Mouse (Mus musculus): ENCODE measurements around the gene Ube2o. TPM values are rescaled to one million over a fixed set of nuclear protein-coding genes. Genes with fewer than 3 reads are reported as not detected.

Gene Ube2o
- total RNA-seq, 2 experiments from 2014 or later: 134 to 139 TPM

DNA sequence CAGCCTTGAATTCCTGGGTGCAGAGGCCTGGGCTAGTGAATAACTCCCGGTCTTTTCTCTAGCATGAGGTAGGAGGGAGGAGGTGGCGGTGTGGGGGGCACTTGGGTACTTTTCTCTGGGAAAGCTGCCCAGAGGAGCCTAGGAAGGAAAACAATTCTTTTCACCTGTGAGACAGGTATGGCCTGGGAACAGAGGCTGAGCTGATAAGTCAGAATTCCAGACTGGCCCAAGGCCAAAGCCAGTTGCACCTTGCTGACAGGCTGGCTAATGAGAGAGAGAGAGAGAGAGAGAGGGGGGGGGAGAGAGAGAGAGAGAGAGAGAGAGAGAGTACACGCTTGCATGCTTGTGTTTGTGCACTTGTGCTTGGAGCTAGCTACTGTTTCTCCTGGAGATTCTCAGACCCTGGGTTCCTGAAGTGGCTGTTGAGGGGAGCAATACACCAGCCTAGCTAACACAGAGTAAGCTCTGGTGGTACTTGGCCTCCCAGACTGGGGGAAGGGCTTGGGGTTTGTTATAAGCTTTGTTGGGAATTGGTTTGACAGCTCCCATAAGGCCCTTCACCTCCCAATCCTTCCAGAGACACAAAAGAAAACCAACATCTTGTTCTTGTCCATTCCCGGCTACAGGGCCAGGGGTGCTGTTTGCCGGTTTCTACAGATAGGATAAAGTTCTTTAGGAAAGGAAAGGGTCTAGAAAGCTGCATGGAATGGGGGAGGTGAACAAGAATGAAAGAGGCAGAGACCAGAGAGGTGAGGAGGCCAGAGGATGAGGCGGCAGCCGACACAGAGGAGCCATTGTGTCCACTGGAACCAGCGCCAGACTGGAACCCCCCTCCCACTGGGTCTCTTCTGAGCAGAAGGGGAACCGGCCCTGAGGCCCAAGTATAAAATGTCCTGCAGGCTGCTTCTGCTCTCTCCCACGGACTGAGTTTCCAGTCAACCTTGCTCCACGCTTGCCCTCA lies 50.8 kb downstream of the Ube2o start, which contains the start of gene Sphk1:
TSS of gene Sphk1 (plus strand) at position 739 of the 961 bp plus-strand sequence.
- DNase-seq (ENCODE audit: low spot score in 2 of 2): no peak
- intact Hi-C loops (cut with DNase I): loop anchor here (5.0 kb wide), 1 partner anchor 38 kb away; the partner anchor contains the start of gene Prpsap1

DNA sequence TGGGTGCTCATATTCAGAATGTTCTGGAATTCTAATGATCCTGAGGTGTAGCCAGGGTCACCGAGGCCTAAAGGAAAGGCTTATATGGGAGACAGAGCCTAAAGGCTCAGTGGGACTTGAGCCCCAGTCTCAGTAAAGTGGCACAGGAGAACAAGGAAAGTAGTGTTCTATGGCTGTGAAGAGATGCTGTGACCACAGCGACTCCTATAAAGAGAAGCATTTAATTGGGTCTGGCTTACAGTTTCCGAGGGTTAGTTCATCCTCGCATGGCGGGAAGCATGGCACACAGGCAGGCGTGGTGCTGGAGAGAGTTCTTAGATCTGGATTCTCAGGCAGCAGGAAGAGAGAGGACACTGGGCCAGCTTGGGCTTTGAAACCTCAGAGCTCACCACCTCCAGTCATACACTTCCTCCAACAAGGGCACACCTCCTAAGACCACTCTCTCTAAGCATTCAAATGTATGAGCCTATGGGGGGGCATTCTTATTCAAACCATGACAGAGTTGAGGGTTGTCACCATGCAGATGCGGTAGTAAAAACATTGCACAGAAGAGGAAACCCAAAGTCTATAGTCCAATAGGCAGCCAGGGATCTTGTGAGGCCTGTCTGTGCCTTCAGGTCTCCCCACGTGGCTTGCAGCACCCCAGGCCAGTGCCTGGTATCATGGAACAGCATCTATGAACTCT lies 52.5 kb downstream of the Ube2o start:
- DNase-seq (ENCODE audit: low spot score in 2 of 2): no peak
- intact Hi-C loops (cut with DNase I): no loop called here

DNA sequence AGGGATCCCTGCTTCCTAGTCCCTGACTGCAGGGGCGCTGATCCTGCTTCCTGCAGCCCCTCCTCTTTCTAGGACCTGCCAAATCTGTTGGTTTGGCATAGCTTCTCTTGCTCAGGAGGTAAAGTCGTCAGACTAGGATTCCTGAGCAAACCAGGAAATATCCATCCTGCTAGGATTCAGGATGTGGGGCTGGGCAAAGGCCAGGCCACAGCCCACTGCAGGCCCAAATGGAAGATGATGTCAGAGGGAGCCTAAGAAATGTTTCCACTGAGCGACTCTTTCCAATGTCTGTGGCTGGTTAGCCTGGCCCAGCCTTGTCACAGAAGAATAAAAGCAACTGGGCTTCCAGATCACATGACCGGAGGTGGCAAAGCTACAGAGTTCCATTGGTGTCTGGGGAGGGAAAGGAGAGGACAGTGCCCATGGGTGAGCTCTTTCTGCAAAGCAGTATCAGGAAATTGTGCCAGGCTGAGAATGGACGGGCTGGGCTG lies 57.5 kb downstream of the Ube2o start:
- DNase-seq (ENCODE audit: low spot score in 2 of 2): no peak
- intact Hi-C loops (cut with DNase I): no loop called here

DNA sequence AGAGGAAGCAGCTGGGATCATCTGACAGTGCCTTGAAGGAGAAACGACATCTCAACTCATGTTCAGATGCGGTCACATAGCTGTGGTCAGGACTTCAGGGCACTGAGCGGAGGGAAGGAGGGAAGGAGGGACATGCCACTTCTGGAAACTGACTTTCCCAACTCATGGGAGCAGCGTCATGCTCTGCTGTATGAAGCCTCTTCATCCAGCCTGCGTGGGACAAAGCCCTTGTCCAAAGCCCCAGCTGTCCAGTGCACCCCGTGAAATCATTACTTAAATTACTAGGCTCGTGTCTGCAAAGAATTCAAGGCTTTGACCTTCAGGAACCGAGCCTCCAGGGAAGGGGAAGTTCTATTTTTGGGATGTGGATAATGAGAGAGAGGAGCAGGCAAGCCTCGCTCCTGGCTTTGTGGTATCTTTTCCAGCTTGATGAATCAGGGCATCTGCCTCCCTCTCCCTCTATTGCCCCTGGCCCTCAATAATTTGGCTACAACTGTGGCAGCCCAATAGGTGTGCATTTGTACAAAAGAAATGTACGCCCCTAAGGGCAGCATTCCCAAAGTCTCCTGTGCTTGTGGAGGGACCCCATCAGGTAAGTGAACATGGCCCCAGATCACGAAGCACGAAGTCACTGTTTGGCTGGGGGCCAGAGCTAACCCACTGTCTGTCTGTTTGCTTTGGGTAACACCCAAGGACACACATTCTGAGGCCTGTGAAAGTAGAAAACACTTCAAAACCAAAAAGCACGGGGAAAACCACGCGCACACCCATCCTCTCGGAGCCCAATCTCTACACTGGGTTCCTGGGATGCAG lies 58.2 kb downstream of the Ube2o start:
- intact Hi-C loops (cut with DNase I): no loop called here
- DNase-seq (ENCODE audit: low spot score in 2 of 2): no peak

DNA sequence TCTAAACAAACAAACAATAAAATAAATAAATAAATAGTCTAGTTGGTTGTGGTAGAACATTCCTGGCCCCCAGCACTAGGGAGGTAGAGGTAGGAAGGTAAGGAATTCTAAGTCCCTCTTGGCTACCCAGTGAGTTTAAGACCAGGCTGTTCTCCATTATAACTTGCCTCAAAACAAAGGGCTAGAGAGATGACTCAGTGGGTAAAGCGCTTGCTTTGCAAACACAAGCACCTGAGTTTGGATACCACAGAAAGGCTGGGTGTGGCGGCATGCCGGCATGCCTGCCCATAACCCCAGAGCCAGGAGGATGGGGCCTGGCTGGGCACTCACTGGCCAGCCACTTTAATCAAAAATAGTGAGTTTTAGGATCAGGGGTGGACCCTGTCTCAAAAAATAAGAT lies 59.2 kb downstream of the Ube2o start:
- no peak for DNase-seq (ENCODE audit: low spot score in 2 of 2)

DNA sequence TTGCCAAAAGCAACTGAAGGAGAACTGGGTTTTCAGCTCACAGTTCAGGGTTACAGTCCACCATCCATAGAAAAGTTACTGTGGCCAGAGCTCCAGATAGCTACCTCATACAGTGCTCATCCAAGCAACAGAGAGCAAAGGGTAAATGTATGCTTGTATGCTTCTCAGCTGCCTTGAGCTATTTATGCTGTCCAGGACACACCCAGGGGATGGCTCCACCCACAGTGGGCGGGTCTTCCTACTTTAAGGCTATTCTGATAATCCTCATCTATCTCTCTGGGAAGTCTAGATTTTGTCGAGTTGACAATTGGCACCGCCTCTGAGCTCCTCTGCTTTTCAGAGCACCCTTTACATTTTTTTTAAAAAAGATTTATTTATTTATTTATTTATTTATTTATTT lies 60.1 kb downstream of the Ube2o start:
- intact Hi-C loops (cut with DNase I): no loop called here
- DNase-seq (ENCODE audit: low spot score in 2 of 2): no peak

More for the DNA sequence above, 59.2 kb downstream of the Ube2o start:
- intact Hi-C loops (cut with DNase I): no loop called here

DNA sequence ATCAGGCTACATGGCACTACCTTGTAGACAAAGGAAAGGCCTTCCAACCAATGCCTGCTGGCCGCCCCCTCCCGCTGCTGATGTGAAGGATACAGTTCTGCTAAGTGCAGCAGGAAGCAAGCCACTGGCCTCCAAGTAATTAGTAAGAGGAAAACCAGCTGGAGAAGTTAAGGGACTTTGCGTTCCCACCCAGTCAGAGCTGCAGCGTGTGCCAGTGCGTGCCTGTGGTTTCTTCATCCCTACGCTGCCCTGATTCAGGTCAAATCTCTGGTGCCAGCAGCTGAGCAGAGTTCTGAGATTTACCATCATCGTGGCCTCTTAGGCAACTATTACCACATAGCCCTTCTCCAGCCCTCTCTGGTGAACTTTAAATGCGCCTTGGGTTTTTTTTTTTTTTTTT lies 62.8 kb downstream of the Ube2o start:
- DNase-seq (ENCODE audit: low spot score in 2 of 2): no peak
- intact Hi-C loops (cut with DNase I): no loop called here

DNA sequence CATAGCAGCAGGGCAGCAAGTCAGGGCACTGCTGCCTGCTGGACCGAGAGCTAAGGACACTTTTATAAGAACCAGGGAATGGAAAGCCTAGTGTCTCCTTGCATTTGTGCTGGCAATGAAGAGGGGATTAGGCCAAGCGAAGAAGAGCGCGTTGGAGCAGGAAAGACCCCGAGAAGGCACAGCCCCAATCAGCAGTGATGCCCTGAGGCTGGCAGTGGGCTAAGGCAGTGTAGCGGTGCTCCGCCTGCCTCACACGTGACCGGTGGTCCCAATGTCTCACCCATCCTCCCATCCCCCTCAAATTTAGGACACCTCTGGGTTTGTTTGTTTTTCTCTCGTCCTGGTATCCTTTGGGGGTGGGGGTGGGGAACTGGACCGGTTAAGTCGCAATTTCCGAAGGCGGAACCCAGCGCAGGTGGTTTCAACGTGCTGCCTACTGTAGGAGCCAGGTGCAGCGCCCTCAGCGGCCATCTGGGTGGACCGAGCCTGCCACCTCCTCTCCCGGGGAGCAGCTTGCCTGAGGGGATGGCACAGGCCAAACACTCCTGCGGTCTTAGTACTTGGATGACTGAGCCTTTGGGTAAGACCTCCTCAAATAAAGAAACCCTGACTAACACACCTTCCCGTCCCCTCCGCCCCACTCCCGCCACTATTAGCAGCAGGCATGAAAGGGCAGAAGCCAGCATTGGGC lies 65.8 kb downstream of the Ube2o start:
- intact Hi-C loops (cut with DNase I): no loop called here
- DNase-seq (ENCODE audit: low spot score in 2 of 2): no peak

DNA sequence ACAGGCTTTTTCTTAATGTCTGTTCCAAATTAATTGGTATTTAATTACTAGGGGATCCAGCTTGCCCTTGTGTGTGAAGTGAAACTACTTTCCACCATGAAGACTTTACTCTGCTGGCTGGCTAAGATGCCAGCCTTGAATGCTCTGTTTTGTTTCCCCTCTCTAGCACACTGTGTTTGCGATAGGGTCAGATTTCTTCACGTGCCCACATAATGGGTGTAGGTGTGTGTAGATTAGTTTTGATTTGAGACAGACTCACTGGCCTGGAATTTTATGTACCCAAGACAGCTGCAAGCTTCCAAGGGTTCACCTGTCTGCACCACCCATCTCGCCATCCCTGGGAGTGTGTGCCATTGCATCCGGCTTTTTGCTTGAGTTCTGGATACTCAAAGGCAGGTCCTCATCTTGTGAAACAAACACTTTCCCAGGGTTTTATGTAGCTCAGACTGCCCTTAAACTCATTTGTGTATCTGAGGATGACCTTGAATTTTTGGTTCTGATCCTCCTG lies 67.7 kb downstream of the Ube2o start:
- DNase-seq (ENCODE audit: low spot score in 2 of 2): no peak
- intact Hi-C loops (cut with DNase I): no loop called here

DNA sequence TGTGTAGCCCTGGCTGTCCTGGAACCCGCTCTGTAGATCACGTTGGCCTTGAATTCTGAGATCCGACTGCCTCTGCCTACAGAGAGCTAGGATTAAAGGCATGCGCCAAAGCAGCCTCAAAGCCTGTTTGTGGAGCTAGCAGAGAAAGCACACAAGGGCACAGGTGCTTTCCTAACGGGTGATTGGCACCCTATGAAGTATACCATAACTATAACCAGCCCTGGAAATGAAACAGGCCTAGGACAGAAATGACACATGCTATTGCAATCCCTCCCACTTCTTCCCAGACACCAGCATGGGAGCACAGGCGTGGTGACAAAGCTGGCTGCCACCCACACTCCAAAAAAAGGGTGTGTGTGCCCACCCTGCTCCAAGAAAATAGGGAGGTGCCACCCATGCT lies 68.3 kb downstream of the Ube2o start:
- intact Hi-C loops (cut with DNase I): no loop called here
- DNase-seq (ENCODE audit: low spot score in 2 of 2): no peak

DNA sequence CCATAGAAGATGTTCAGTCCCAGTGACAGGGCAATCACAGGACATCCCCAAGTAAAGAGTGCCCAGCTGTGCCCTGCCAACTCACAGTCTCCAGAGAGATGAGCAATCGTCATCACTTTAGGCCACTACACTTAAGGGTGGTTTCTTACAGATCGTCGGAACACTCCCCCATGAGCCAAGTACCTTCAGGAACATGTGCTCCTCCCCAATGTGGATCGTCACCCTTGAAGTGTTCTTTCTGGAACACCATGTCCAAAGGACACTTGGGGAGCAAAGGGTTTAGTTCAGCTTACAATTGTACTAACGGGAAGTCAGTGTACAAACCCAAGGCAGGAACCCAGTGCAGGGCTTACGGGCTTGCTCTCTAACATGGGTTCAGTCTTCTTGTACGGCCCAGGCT lies 69.1 kb downstream of the Ube2o start:
- intact Hi-C loops (cut with DNase I): no loop called here
- DNase-seq (ENCODE audit: low spot score in 2 of 2): no peak

DNA sequence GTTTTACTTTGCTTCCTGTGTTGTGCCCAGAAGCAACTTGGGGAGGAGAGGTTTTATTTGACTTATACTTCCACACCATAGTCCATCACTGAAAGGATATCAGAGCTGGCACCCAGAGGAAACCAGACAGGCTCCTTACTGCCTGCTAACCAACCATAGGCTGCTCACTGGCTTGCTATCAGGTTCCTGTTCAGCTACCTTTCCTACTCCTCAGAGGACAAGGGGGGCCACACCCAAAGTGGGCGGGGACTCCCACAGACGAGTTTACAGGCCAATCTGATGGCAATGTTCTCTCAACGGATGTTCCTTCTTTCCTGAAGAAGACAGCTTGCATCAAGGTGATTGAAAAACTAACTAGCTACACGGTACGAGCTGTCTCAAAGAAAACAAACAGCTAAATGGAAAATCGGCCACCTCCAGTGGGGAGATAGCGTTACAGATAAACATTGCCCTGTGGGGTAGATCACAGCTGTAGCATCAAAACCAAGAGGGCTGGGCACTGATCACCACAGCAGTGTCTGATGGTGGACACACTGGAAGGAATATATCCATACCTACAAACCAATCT lies 69.9 kb downstream of the Ube2o start:
- intact Hi-C loops (cut with DNase I): no loop called here
- no peak for DNase-seq (ENCODE audit: low spot score in 2 of 2)

DNA sequence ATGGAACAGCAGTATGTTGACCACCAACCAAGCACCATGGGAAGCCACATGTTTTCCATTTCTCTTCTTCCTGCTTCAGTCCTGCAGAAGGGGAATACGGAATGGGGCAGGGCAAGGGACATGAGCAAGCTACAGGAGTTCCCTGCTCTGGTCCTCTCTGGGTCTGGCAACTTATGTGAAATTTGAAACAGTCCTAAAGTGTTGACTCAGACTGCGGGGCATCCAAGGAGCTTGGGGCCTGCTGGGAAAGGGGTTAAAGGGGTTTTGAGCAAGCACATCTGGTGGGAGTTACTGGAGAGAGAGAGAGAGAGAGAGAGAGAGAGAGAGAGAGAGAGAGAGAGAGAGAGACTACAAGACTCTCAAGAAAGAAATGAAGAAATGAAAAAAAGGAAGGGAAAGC lies 72.6 kb downstream of the Ube2o start:
- no peak for DNase-seq (ENCODE audit: low spot score in 2 of 2)
- intact Hi-C loops (cut with DNase I): no loop called here

DNA sequence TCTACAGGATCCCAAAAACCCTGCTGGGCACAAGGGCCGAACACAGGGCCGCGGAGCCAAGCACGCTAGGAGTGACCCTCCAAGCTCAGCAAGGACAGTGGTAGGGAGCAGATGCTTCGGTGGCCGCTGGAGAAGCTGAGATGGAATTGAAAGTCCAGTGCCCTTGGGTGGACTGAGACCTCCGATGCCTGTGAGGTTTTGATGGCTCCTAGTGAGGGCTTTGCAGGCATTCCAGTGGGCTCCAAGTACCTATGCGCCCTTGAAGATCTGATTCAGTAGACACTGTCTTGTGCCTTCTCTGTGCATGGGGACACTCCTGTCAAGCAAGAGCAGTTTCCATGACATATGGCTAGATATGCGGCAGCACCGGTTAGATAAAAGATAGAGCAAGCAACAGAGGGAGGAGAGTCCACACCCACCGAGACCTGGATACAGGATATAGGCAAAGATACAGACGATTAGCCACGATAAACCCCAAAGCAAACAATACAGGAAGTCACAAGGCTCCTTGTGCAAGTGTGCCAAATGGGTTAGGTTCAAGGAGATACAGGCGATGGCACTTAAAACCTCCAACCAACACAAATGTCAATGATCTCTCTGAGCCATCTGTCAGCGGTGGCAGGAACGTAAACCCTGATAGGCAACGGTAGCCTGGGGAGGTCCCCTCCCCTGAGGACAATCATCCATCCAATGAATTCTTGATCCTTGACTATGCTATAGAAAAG lies 74.9 kb downstream of the Ube2o start:
- DNase-seq (ENCODE audit: low spot score in 2 of 2): no peak
- intact Hi-C loops (cut with DNase I): no loop called here

DNA sequence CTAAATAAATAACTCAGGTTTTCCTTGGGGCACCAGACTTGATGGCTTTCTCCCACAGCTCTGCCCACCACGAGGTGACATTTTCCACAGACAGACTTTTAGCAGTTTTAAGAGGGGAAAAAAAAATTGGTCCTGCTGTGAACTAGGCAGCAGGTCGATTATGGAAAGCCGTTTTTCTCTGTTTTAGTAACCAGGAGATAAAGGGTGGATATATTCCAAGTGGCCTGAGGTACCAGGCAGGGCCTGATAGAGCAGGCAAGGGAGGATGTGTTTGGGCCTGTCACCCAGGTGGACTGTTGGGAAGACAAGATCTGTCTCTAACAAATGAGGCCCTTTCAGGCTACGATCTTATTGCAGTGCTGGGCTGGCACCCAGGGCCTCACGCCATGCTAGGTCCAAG lies 75.7 kb downstream of the Ube2o start:
- DNase-seq (ENCODE audit: low spot score in 2 of 2): no peak
- intact Hi-C loops (cut with DNase I): no loop called here

DNA sequence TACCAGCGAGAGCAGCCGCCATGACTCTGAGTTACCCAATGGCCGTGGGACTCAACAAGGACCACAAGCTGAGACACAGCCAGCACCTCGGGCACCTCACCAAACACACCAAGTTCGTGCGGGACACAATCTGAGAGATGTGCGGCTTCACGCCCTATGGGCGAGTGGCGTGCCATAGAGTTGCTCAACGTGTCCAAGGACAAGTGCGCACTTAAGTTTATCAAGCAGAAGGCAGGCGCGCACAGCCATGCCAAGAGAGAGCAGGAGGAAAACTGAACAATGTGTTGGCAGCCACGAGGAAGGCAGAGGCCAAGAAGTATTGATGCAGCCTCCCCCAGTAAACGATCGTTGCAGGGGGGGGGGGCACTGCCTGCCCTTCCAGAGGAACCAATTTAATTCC lies 76.7 kb downstream of the Ube2o start:
- DNase-seq (ENCODE audit: low spot score in 2 of 2): no peak
- intact Hi-C loops (cut with DNase I): no loop called here

DNA sequence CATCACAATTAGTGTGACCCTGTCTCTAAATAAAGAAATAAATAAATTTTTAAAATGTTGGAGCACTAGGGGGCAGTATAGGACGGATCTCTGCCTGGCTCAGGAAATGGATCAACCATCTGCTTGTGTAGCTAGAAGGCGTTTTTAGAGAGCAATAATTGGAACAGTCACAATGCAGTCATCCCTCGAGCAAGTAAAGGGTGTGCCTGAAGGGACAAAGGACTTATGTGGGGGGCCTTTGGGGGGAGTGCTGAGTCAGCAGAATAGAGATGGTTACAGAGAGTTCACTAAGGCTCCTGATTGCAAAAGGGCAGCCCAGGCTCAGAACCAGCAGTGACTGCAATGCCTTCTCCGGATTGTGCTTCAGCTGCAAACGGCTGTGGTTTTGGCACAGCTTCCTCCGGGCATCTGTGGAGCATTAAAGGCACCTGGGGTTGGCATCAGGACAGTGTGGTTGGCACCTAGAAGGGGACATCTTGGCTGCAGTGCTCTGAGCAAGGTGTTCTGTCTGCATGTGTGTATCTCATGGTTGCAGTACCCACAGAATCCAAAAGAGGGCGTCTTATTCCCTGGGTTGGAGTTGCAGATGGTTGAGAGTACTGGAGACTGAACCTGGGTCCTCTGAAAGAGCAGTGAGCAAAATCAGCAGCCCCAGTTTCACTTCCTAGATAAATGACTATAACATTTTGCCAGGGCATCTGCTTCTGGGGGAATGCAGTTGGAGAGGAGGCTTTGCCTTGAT lies 80.1 kb downstream of the Ube2o start:
- intact Hi-C loops (cut with DNase I): no loop called here
- DNase-seq (ENCODE audit: low spot score in 2 of 2): peak in 1 of 2 experiments; percentile 63
